Mouse (Mus musculus) CH12.LX (cell line): ENCODE data around the gene Stat6.

Experiments
- E2F4 ChIP-seq: IDR thresholded peaks from 2 replicates; pipeline ENCODE4 v1.6.1; 2011; ENCODE audit warnings: low read depth, low read length, improper control_type of control experiment; ENCODE audit not compliant: insufficient replicate concordance
- ETS1 ChIP-seq: conservative IDR thresholded peaks from 2 replicates; pipeline ENCODE4 v1.6.1; 2012; ENCODE audit warnings: low read depth, mild to moderate bottlenecking, inconsistent platforms, low read length, improper control_type of control experiment, moderate library complexity
- POLR2A ChIP-seq: IDR thresholded peaks from 2 replicates; pipeline ENCODE4 v1.6.1; 2011; ENCODE audit warnings: low read depth, mild to moderate bottlenecking, improper control_type of control experiment, low read length

DNA sequence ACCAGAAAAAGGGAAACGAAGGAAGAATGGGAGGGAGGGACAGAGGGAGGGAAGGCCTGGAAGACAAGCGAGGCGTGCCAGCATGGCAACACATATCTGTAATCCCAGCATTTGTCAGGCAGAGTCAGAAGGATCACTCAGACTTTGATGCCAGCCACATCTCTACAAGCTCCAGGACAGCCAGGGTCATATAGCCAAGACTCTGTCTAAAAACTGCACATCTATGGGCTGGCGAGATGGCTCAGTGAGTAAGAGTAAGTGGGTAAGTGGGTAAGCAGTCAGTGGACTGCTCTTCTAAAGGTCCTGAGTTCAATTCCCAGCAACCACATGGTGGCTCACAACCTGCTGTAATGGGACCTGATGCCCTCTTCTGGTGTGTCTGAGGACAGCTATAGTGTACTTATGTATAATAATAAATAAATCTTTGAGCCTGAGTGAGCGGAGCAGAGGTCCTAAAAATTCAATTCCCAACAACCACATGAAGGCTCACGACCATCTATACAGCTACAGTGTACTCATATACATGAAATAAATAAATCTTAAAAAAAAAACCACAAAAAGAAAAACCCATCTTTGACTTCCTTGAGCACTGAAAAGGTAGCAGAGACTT, 31.4 kb downstream of the Stat6 start:
- TF ChIP-seq POLR2A (no peak), E2F4 (no peak), ETS1 (no peak)
